Mouse (Mus musculus): Measurements from ENCODE around the gene H2-Eb2. TPM values are rescaled to one million over a fixed set of nuclear protein-coding genes. Genes with fewer than 3 reads are reported as not detected.

The H2-Eb2 gene
- polyA plus RNA-seq (2015; fragmentation: Nextera tagmentation; extraction: Ambion mirVana): 0.11 TPM in 1 of 2 replicates, not detected in the other

GRCm38 (mm10) chr17:34325436-34325835 is at the start of gene H2-Eb2:
H2-Eb2 (plus strand) TSS chr17:34325665.
- Histone ChIP-seq H3K27ac (no peak within 1 kb of the TSS), H3K36me3 (no peaks in the 10 kb centered on the region), H3K4me1 (no peaks in the 10 kb centered on the region), H3K9ac (no peak within 1 kb of the TSS), H3K27me3 (no peaks in the 10 kb centered on the region), H3K4me2 (no peak within 1 kb of the TSS), H3K9me3 (no peaks in the 10 kb centered on the region), H3K4me3 (no peak within 1 kb of the TSS)
- no peak for ATAC-seq (ENCODE audit: borderline replicate concordance, extremely low read depth, low FRiP score, low TSS enrichment)
- WGBS: 52% methylated on average over 4 of the region's 4 CpGs

- Histone ChIP-seq H3K9me3 (no peaks in the 10 kb centered on the region), H3K4me1 (no peaks in the 10 kb centered on the region), H3K9ac (no peak overlapping the region), H3K4me2 (no peak overlapping the region), H3K27me3 (no peaks in the 10 kb centered on the region; the same call in 1 of the 2 replicates), H3K27ac (no peak overlapping the region), H3K36me3 (no peaks in the 10 kb centered on the region), H3K4me3 (no peak overlapping the region)
- WGBS: 73% methylated on average over 1 of the region's 1 CpGs
- no peak; the same call in 1 of the 2 replicates for ATAC-seq (ENCODE audit: borderline replicate concordance, extremely low read depth, low FRiP score, low TSS enrichment)
Measured at GRCm38 (mm10) chr17:34280499-34281038, 44.9 kb upstream of the H2-Eb2 start.

GRCm38 (mm10) chr17:34281836-34282235 is 43.6 kb upstream of the H2-Eb2 start:
- no peak for ATAC-seq (ENCODE audit: borderline replicate concordance, extremely low read depth, low FRiP score, low TSS enrichment)

GRCm38 (mm10) chr17:34285371-34285770 is 40.1 kb upstream of the H2-Eb2 start:
- no peak for ATAC-seq (ENCODE audit: borderline replicate concordance, extremely low read depth, low FRiP score, low TSS enrichment)
- no peaks in the 10 kb centered on the region; the same call in 1 of the 2 replicates for H3K27me3 ChIP-seq
- no peaks in the 10 kb centered on the region for H3K9me3 ChIP-seq
- no peaks in the 10 kb centered on the region for H3K4me1 ChIP-seq
- no peak overlapping the region for H3K4me2 ChIP-seq
- no peak overlapping the region for H3K27ac ChIP-seq
- WGBS: 58% methylated on average over 4 of the region's 4 CpGs
- no peak overlapping the region for H3K4me3 ChIP-seq
- no peaks in the 10 kb centered on the region for H3K36me3 ChIP-seq
- H3K9ac ChIP-seq: no peak overlapping the region

More at GRCm38 (mm10) chr17:34281836-34282235, 43.6 kb upstream of the H2-Eb2 start:
- 57% methylated on average over 1 of the region's 1 CpGs for WGBS
- no peak overlapping the region for H3K4me3 ChIP-seq
- no peaks in the 10 kb centered on the region; the same call in 1 of the 2 replicates for H3K27me3 ChIP-seq
- H3K36me3 ChIP-seq: no peaks in the 10 kb centered on the region
- no peak overlapping the region for H3K27ac ChIP-seq
- no peak overlapping the region for H3K4me2 ChIP-seq
- no peak overlapping the region for H3K9ac ChIP-seq
- H3K9me3 ChIP-seq: no peaks in the 10 kb centered on the region
- no peaks in the 10 kb centered on the region for H3K4me1 ChIP-seq

- H3K4me3 ChIP-seq: no peak overlapping the region
Measured at GRCm38 (mm10) chr17:34285848-34286247, 39.6 kb upstream of the H2-Eb2 start.

GRCm38 (mm10) chr17:34286501-34286900 is 39.0 kb upstream of the H2-Eb2 start:
- Histone ChIP-seq H3K4me1 (no peaks in the 10 kb centered on the region), H3K9ac (no peak overlapping the region), H3K4me2 (no peak overlapping the region), H3K36me3 (no peaks in the 10 kb centered on the region), H3K4me3 (no peak overlapping the region), H3K27ac (no peak overlapping the region), H3K27me3 (no peaks in the 10 kb centered on the region; the same call in 1 of the 2 replicates), H3K9me3 (no peaks in the 10 kb centered on the region)
- 65% methylated on average over 5 of the region's 5 CpGs for WGBS
- no peak for ATAC-seq (ENCODE audit: borderline replicate concordance, extremely low read depth, low FRiP score, low TSS enrichment)

More at GRCm38 (mm10) chr17:34285848-34286247, 39.6 kb upstream of the H2-Eb2 start:
- Histone ChIP-seq H3K27ac (no peak overlapping the region), H3K9ac (no peak overlapping the region), H3K4me2 (no peak overlapping the region), H3K36me3 (no peaks in the 10 kb centered on the region), H3K9me3 (no peaks in the 10 kb centered on the region), H3K27me3 (no peaks in the 10 kb centered on the region; the same call in 1 of the 2 replicates), H3K4me1 (no peaks in the 10 kb centered on the region)
- WGBS: 20% methylated on average over 4 of the region's 4 CpGs
- ATAC-seq (ENCODE audit: borderline replicate concordance, extremely low read depth, low FRiP score, low TSS enrichment): no peak

GRCm38 (mm10) chr17:34286999-34287398 is 38.5 kb upstream of the H2-Eb2 start:
- Histone ChIP-seq H3K4me3 (no peak overlapping the region), H3K4me2 (no peak overlapping the region), H3K9me3 (no peaks in the 10 kb centered on the region), H3K27ac (no peak overlapping the region), H3K9ac (no peak overlapping the region), H3K4me1 (no peaks in the 10 kb centered on the region), H3K27me3 (no peaks in the 10 kb centered on the region; the same call in 1 of the 2 replicates), H3K36me3 (no peaks in the 10 kb centered on the region)
- no peak for ATAC-seq (ENCODE audit: borderline replicate concordance, extremely low read depth, low FRiP score, low TSS enrichment)
- WGBS: 56% methylated on average over 6 of the region's 6 CpGs

- Histone ChIP-seq H3K27me3 (no peaks in the 10 kb centered on the region), H3K9me3 (no peaks in the 10 kb centered on the region), H3K9ac (no peak within 1 kb of the TSS), H3K36me3 (no peaks in the 10 kb centered on the region), H3K4me3 (no peak within 1 kb of the TSS), H3K4me2 (no peak within 1 kb of the TSS), H3K27ac (no peak within 1 kb of the TSS), H3K4me1 (no peaks in the 10 kb centered on the region)
- peak; percentile 42; the same call in 1 of the 2 replicates for ATAC-seq (ENCODE audit: borderline replicate concordance, extremely low read depth, low FRiP score, low TSS enrichment)
- WGBS: 15% methylated on average over 8 of the region's 8 CpGs
Measured at GRCm38 (mm10) chr17:34287648-34288047, 37.8 kb upstream of the H2-Eb2 start, which contains the start of gene H2-Aa. H2-Aa (minus strand) TSS chr17:34287823.

GRCm38 (mm10) chr17:34288131-34288530 is 37.3 kb upstream of the H2-Eb2 start:
- H3K4me2 ChIP-seq: no peak overlapping the region
- H3K4me1 ChIP-seq: no peaks in the 10 kb centered on the region
- H3K36me3 ChIP-seq: no peaks in the 10 kb centered on the region
- no peaks in the 10 kb centered on the region for H3K27me3 ChIP-seq
- no peak overlapping the region for H3K27ac ChIP-seq
- no peak overlapping the region for H3K4me3 ChIP-seq
- 57% methylated on average over 3 of the region's 3 CpGs for WGBS
- no peaks in the 10 kb centered on the region for H3K9me3 ChIP-seq
- no peak overlapping the region for H3K9ac ChIP-seq
- ATAC-seq (ENCODE audit: borderline replicate concordance, extremely low read depth, low FRiP score, low TSS enrichment): no peak

- Histone ChIP-seq H3K4me1 (no peaks in the 10 kb centered on the region), H3K4me2 (no peak overlapping the region), H3K27me3 (no peaks in the 10 kb centered on the region), H3K9ac (no peak overlapping the region), H3K9me3 (no peaks in the 10 kb centered on the region), H3K4me3 (no peak overlapping the region), H3K36me3 (no peaks in the 10 kb centered on the region), H3K27ac (no peak overlapping the region)
- no peak for ATAC-seq (ENCODE audit: borderline replicate concordance, extremely low read depth, low FRiP score, low TSS enrichment)
- WGBS: 17% methylated on average over 8 of the region's 8 CpGs
Measured at GRCm38 (mm10) chr17:34291609-34292008, 33.9 kb upstream of the H2-Eb2 start.

- ATAC-seq (ENCODE audit: borderline replicate concordance, extremely low read depth, low FRiP score, low TSS enrichment): no peak
- no peaks in the 10 kb centered on the region for H3K36me3 ChIP-seq
- H3K4me2 ChIP-seq: no peak overlapping the region
- no peaks in the 10 kb centered on the region for H3K4me1 ChIP-seq
- H3K27ac ChIP-seq: no peak overlapping the region
- no peaks in the 10 kb centered on the region for H3K9me3 ChIP-seq
- no peaks in the 10 kb centered on the region for H3K27me3 ChIP-seq
- 84% methylated on average over 4 of the region's 4 CpGs for WGBS
- no peak overlapping the region for H3K4me3 ChIP-seq
- H3K9ac ChIP-seq: no peak overlapping the region
Measured at GRCm38 (mm10) chr17:34292570-34292969, 32.9 kb upstream of the H2-Eb2 start.

- 40% methylated on average over 2 of the region's 2 CpGs for WGBS
- Histone ChIP-seq H3K4me3 (no peak overlapping the region), H3K9me3 (no peaks in the 10 kb centered on the region), H3K27me3 (no peaks in the 10 kb centered on the region), H3K36me3 (no peaks in the 10 kb centered on the region), H3K4me1 (no peaks in the 10 kb centered on the region), H3K9ac (no peak overlapping the region), H3K4me2 (no peak overlapping the region), H3K27ac (no peak overlapping the region)
- no peak for ATAC-seq (ENCODE audit: borderline replicate concordance, extremely low read depth, low FRiP score, low TSS enrichment)
Measured at GRCm38 (mm10) chr17:34293533-34293932, 31.9 kb upstream of the H2-Eb2 start.
